Mouse (Mus musculus): ENCODE measurements around the gene Pih1d2. TPM values are rescaled to one million over a fixed set of nuclear protein-coding genes. Genes with fewer than 3 reads are reported as not detected.
"Not testable (repeated sequence)": the region's sequence is repeated elsewhere in the genome, so short reads cannot be mapped to it uniquely, and the experiment has no call there.

Pih1d2 gene
- total RNA-seq, 4 experiments from 2014 or later, result 2.5 to 3.5 (median 3.0) TPM

DNA sequence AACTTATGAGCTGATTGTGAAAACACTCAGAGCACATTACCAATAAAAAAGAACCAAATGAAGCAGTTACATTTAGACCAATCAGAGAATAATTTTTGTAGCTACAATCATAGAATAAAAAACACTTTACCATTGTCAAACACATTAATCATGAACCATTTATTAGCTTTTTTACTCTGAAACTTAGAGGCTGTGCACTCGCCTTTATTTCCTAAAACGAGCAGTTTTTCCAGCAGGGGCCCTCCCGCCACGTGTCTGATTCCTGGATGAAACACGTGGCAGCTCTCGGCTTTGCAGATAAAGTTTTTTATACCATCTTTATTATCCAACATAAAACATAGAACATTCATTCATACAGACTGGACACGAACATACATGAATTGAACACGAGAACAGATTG lies 13.8 kb downstream of the Pih1d2 start:
- DNase-seq, result not testable (repeated sequence)

DNA sequence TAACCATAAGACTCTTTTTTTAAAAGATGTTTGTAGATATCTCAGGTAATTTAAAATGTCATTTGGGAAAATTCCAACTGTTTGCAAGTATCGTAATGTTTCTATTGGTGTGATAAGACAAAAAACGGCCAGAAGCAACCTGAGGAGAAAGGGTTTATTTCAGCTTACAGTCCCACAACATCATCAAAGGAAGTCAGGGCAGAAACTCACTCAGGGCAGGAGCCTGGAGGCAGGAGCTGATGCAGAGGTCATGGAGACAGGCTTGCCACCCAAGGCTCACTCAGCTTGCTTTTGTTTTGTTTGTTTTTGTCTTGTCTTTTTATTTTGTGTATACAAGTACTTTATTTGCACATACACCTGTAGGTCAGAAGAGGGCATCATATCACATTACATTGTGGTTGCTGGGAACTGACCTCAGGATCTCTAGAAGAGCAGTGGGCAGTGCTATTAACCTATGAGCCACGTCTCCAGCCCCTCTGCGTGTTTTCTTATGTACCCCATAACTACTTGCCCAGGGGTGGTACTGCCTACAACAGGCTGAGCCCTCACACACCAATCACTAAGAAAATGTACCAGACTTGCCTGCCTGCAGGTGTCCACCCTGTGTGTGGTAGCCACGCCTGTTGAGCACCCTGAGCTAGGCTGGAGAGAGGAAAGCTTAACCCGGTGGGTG lies 15.0 kb downstream of the Pih1d2 start:
- DNase-seq, result no peak

- no peak for DNase-seq
These were observed 15.9 kb downstream of the Pih1d2 start for GRCm38 (mm10) chr9:50633059-50633458.

GRCm38 (mm10) chr9:50634270-50634669 lies 17.1 kb downstream of the Pih1d2 start:
- DNase-seq, result no peak

DNA sequence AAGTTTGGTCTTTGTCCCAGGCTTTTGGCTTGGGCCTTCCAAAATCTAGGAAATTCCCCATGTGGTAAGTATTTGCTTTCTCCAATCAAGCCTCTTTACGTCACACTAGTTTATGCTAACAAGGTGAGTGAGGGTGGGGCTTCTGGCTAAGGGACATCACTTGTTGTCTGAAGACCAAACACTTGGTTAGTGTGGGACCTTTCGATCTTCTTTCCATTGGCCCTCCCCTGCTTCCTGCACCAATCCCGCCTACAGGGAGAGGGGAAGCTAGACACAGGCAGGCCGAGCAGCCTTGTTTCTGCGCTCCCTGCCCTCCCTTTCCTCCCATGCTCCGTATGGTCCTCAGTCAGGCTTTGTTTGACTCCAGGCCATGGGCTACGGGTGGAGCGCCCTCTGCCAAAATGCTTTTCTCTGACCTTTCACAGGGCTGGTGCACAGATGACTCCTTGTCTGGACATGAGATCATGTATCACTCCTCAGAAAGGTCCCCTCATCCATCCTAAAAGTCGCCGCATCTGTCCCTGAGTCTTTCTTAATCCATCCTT lies 29.8 kb downstream of the Pih1d2 start:
- DNase-seq, result no peak

DNA sequence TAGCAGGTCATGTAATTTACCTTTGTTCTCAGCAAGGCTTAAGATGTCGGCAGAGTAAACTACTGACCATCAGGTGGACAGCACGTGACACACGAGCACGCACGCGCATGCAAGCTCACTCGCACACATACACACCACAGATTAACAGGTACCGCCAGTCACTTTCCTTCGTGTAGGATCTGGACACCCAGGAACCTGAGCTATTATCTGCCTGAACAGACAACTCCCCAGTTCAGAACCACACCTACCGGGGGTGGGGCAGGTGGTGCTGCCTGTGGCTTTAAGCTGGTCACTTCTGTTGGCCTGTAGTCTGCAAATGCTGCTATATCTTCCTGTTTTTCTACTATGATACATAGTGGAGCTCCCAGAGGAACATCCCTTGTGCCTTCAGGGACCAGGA lies 33.4 kb downstream of the Pih1d2 start:
- no peak for DNase-seq

- no peak for DNase-seq
These were observed 41.3 kb downstream of the Pih1d2 start for GRCm38 (mm10) chr9:50658391-50658790.

GRCm38 (mm10) chr9:50658941-50659388 lies 41.8 kb downstream of the Pih1d2 start:
- no peak for DNase-seq

GRCm38 (mm10) chr9:50659392-50660217 lies 42.5 kb downstream of the Pih1d2 start, which contains the start of gene Dlat:
Gene Dlat (minus strand): TSS chr9:50659780.
- peak; percentile 85 for DNase-seq

GRCm38 (mm10) chr9:50660431-50660830 lies 43.3 kb downstream of the Pih1d2 start:
- DNase-seq, result peak; percentile 40

DNA sequence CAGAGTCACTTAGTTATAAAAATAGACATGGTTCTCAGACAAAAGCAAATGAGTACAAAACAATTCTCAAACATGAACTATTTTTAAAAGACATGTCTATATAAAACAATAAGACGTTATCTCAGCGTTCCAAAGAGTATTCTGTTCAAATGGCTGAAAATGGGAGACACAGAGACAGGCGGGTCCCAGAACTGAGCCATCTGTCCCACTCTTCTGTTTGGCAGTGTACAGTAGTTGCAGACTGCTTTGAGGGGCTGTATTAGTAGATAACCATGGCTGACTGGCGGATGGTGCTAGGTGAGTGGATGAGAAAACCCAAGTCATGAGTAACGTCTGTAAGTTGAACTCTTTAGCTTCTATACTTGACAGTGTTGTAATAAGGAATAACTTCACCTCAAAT lies 47.7 kb downstream of the Pih1d2 start:
- DNase-seq, result no peak

- no peak for DNase-seq
These were observed 49.3 kb downstream of the Pih1d2 start for GRCm38 (mm10) chr9:50666442-50666841.

DNA sequence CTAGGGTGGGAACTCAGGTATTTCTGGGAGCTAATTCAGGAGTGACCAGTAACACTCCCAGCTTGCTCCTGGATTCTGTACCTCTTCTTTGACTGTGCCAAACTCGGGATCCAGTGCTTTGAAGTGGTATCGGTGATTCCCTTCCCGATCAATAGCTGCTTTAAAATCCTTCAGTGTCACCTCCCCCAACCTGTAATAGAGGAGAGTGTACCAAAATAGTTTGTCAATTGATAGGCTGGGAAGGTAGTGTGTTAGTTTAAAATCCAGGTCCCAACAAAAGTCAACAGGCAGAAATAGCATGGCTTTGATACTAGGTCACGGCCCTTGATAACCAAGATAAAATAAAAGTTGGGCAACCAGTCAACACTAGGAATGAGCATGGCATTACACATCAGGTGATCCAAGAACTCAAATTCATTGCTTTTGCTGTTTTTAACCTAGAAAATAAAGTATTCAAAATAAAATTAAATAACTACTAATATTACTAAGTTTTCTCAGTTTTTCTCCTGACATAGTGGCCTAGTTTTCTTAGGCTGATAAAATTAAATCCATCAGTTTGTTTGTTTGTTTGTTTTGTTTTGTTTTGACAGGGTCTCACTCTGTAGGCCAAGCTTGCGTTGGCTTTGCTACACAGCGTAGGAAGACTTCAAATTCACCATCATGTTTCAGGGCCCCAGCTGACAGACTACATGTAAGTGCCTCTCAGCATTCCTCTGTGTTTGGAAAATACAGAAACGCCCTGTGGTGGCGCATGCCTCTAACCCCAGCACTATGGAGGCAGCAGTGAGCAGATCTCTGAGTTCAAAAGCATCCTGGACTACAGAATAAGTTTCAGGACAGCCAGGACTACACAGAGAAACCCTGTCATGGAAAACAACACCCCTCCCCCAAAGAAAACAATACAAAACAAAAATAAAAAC lies 50.7 kb downstream of the Pih1d2 start:
- DNase-seq, result no peak

DNA sequence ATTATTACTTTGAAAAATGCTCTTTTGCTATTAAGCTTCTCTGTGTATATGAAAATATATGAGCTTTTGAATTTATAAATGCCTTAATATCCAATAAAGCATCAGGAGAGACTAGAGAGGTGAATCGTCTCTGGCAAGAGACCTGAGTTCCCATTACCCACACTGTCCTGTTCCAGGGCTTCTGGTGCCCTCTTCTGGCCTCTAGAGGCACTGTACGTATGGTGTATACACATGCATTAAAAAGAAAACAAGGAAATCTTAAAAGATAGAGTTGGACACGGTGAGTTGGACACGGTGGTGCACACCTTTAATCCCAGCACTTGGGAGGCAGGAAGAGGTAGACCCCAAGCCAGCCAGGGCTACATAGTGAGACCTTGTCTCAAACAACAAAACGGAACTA lies 53.6 kb downstream of the Pih1d2 start:
- peak; percentile 37 for DNase-seq

Other genes starting within 250 kb of the Pih1d2 start
- under 1 TPM in 2 of 4 experiments, not detected in 2; 0.28 to 0.35 TPM for gene Plet1, start 122.8 kb upstream of the Pih1d2 start, total RNA-seq (2022)
- 10 to 100 TPM; 54.1 to 70.2 (median 63.4) TPM for gene Pts, start 88.6 kb upstream of the Pih1d2 start, total RNA-seq (2022)
- 1 to 10 TPM; 5.5 to 9.1 (median 7.3) TPM for gene Il18, start 62.5 kb upstream of the Pih1d2 start, total RNA-seq (2022)
- gene Bco2, start 62.1 kb upstream of the Pih1d2 start, total RNA-seq (2022), result 1 to 10 TPM; 4.8 to 7.0 (median 5.6) TPM
- not detected for gene Tex12, start 56.0 kb upstream of the Pih1d2 start, total RNA-seq (2022)
- gene Sdhd, start 13.5 kb upstream of the Pih1d2 start, total RNA-seq (2022), result 100 to 1,000 TPM; 137 to 229 (median 191) TPM
- gene Timm8b, start 13.4 kb upstream of the Pih1d2 start, total RNA-seq (2022), result 100 to 1,000 TPM; 139 to 206 (median 156) TPM
- gene Nkapd1, start 143 bp downstream of the Pih1d2 start, total RNA-seq (2022), result 10 to 100 TPM; 16.8 to 24.3 (median 22.4) TPM
- gene Dlat, start 42.5 kb downstream of the Pih1d2 start, total RNA-seq (2022), result 100 to 1,000 TPM in 2 of 4 experiments, 10 to 100 TPM in 2; 71.5 to 123 (median 102) TPM
- 10 to 100 TPM in 3 of 4 experiments, 1 to 10 TPM in 1; 9.5 to 13.6 (median 11.7) TPM for gene Dixdc1, start 122.2 kb downstream of the Pih1d2 start, total RNA-seq (2022)
- 1 to 10 TPM; 6.6 to 9.3 (median 7.9) TPM for gene 2310030G06Rik, start 129.2 kb downstream of the Pih1d2 start, total RNA-seq (2022)
- gene Cryab, start 134.0 kb downstream of the Pih1d2 start, total RNA-seq (2022), result 10 to 100 TPM; 26.8 to 60.1 (median 38.2) TPM
- 1 to 10 TPM; 3.0 to 3.2 (median 3.1) TPM for gene Hspb2, start 135.0 kb downstream of the Pih1d2 start, total RNA-seq (2022)
- 1 to 10 TPM; 5.3 to 8.9 (median 6.7) TPM for gene Fdxacb1, start 150.9 kb downstream of the Pih1d2 start, total RNA-seq (2022)
- 10 to 100 TPM; 17.6 to 31.5 (median 21.7) TPM for gene Alg9, start 157.7 kb downstream of the Pih1d2 start, total RNA-seq (2022)
- gene 1110032A03Rik, start 158.2 kb downstream of the Pih1d2 start, total RNA-seq (2022), result 10 to 100 TPM; 43.1 to 53.3 (median 44.2) TPM
- gene Ppp2r1b, start 228.0 kb downstream of the Pih1d2 start, total RNA-seq (2022), result 10 to 100 TPM; 32.9 to 46.7 (median 43.7) TPM